Mouse (Mus musculus) testis, postnatal 14 days (tissue): ENCODE results near the gene Blnk.

Experiments
- DNase-seq: peaks from one replicate; pipeline ENCODE4 v3.0.0; 2021; ENCODE audit warnings: low spot score

Blnk gene

GRCm38 (mm10) chr19:40999569-40999968 is 5.2 kb upstream of the Blnk start:
- no peak for DNase-seq

DNA sequence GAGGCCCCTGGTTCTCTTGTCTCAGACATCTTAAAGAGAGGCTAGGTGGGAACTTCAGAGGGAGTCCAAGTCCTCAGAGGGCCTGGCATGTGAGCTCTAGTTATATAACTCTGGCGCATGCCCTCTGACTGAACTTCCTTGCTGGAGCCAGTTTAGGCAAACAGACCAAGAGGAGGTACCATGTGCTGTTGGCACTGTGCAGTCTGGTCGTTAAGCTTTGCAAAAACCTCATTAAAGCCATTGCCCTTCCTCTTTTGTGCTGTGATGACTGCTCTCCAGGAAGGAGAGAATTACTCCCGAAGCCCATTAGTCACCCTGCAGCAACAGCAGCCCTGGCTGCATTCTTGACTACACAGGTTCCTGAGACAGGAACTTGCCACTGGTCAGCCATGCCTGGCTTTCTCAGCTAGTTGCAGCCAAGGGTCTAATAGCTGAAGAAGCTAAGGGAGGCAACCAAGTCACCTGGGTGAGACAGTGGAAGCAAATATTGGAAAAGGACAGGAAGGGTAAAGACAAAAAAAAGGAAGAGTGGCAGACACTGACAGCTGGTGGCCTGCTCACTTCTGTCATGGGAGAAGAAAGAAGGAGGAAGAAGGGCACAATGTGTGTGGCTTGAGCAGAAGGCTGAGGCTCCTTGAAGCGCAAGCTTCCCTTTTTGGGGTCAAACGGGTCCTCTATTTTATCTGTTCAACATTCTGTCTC is 4.3 kb upstream of the Blnk start:
- DNase-seq, result no peak

DNA sequence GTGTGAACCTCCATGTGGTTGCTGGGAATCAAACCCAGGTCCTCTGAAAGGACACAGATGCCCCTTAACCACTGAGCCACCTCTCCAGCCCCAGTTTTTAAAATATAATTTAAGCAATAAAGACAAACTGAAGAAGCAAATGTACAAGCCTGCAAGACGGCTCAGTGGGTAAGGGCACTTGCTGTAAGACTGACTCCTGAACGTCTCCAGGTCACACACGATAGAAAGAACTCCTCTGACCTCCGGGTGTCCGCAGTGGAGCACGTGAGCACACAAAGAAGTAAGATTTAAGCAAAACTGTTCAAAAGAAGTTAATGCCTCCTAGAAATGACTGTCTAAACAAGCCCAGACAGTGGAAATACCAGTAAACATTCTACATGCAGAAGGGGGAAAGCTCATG is 2.4 kb upstream of the Blnk start:
- DNase-seq, result no peak

GRCm38 (mm10) chr19:40995449-40996401 is 1.4 kb upstream of the Blnk start:
- no peak for DNase-seq

DNA sequence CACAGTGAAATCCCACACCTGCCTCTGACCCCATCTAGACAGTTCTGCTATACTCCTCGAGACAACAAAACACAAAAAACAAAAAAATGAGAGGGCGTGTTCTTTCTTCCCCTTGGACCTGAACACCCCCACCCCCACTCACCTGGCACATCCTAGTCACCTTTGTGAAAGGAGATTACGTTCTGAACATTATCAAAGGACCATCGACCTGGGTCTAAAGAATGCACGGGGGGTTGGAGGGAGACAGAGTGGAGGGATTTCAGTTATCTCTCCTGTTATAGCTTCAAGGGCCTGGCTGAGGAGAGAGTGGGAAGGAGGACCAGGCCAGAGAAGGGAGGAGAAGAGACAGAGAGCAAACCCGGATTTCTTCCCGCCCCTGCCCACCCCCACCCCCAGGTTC is 576 bp upstream of the Blnk start:
- DNase-seq, result no peak

GRCm38 (mm10) chr19:40993356-40993755 is 979 bp downstream of the Blnk start:
- DNase-seq, result no peak

DNA sequence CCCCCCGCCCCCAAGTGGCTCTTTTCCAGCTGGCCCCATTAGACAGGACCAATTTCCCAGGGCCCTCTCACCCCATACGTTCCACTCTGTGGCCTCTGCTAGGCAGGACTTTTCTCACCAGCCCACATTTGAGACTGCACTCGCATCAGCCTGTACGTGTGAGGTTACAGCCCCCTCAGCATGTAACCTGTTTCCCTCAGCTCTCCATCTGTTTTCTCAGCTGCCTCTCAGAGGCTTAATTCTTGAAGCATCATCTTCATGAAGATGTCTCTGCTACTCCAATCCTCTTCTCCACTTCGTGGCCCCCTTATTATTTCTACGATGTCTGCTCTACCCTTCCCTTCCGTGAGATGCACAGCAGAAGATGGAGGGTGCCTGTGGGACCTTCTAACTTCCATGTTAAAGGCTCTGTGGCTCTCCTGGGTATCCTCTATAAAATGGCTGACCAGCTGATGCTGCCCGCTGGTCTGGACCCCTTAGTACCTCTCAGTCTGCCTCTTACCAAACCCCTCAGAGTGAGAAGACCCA is 1.8 kb downstream of the Blnk start:
- no peak for DNase-seq

DNA sequence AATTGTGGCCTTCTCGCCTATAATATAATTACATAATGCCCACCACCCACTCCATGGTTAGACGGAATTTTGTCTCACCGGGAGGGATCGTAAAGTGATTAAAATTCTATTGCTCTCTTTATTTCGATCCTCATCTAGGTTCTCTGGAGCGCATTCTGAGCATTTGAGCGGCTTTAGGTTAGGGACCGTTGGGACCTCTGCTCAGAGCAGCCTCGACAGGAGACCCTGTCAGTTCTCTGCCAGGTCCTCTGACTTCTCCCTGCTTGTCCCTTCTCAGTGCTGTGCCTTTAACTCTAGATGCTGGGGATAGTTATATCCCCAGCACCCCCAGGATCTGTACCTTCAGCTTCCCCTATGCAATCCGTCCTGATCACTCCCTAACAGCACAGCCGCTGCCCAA is 2.2 kb downstream of the Blnk start:
- no peak for DNase-seq

DNA sequence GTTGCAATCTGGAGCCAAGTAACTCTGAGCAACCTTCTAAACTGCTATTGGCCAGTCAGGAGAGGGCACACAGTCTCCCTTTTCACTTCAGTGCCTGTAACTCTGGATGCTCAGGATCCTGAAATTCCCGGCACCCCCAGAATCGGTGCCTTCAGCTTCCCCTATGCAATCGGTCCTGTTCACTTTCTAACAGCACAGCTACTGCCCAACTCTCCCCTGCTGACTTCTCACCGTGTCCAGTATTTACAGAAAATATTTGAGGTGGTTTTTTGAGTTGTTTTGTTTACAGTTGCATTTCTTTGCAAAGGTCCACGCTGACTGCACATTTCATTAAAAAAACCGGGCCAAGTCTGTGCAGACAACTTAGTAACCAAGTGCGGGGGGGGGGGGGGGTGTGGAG is 2.7 kb downstream of the Blnk start:
- DNase-seq, result no peak

DNA sequence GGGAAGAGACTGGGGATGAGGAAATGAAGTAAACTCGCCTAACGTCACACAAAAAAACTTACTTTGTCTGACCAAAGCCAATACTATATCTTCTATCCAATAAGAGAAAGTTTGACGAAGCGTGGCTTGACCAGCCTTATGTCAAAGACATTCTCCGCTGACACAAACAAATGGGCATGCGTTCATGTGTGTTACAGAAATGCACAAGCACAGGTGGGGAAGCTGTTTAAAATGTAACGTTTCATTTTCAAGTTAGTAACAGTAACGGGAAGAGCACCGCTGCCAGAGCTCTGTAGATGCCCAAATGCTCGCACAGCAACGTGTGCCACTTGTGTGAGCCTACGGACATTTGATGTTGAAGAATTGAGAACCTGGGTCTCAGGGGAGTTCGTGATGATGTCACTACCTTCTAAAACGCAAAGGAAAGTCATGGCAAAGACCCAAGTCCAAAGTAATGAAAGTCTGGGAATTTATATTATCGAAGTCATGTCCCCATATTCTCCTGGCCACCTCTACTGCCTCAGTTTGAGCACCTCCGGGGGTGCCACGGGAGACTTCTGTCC is 3.5 kb downstream of the Blnk start:
- DNase-seq, result no peak

GRCm38 (mm10) chr19:40989961-40990600 is 4.3 kb downstream of the Blnk start:
- no peak for DNase-seq

- no peak for DNase-seq
Measured at GRCm38 (mm10) chr19:40988856-40989255, 5.5 kb downstream of the Blnk start.

DNA sequence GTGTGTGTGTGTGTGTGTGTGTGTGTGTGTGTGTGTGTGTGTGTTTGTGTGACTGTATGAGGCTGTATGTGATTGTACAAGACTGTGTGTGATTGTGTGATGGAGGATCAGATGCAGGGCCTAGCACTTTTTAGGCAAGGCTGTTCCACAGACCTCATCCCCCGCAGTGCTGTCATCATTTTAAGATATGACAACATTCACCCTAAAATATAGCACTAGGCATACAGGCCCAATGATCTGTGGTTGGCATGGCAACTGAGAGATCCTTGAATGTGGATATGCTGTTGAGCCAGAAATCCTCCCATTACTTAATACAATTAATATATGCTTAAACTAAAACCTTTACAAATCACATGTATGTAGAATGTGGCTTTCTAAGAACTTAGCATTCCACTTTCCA is 9.8 kb downstream of the Blnk start:
- no peak for DNase-seq

GRCm38 (mm10) chr19:40980671-40981070 is 13.7 kb downstream of the Blnk start:
- DNase-seq, result no peak

GRCm38 (mm10) chr19:40978026-40978425 is 16.3 kb downstream of the Blnk start:
- no peak for DNase-seq

DNA sequence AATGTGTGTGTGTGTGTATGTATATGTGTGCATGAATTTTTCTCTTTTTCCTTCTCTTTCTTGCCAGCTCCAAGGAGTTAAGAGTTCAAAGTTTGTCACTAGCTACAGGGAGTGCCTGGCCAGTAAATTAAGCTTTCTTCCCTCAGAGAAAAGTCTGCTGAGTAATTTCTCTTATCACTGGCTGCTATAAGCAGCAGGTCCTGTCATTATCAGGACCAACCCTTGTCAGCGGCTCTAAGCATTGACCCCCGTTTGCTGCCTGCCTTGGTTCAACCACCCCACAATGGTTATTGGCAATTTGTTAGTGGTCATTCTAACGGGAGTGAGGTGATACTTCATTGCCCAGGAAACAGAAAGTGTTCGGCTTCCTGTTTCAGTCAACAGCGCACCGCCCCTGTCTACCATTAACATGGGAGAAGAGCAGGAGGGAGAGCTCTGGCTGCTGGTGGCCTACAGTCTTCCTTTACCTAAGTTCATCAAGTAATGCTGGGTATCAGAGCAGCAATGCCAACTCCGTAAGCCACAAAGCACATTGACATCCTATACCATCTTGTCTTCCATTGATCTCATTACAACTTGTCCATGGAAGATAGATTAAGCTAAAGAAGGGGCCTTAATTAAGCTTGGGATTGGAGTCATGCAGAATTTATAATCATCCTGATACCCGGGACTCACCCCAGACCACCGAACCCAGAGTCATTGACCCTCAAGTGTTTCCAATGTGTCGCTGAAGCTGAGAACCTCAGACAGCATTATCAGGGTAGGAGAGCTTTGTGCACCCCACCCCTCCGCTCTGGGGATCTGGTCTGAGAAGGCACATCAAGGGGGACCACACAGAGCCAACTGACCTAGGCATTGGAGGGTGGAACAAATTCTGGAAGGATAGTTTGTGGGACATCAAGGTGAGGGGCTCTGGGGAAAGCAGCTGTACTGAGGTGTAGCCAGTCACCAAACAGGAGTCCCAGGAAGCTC is 17.1 kb downstream of the Blnk start:
- no peak for DNase-seq

- no peak for DNase-seq
Measured at GRCm38 (mm10) chr19:40971273-40971914, 22.9 kb downstream of the Blnk start.

- DNase-seq, result no peak
Measured at GRCm38 (mm10) chr19:40970775-40971174, 23.6 kb downstream of the Blnk start.

DNA sequence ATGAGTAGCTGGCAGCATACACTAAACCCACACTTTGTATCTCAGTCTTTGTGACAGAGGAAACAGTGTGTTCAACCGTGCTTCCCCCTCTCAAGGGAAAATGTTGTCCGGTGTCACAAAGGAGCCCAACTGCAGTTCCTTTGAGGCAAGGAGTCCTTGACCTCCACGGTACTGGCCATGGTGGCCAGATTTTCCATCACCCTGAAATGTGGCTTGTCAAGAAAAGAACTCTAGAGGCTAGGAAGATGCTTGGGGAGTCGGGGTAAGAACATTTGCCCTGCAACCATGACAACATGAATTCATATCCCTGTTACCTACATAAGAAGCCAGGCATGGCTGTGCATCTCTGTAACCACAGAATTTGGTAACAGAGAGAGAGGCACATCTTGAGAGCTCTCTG is 24.0 kb downstream of the Blnk start:
- no peak for DNase-seq
